Mouse (Mus musculus): ENCODE measurements around the gene Xxylt1.

DNA sequence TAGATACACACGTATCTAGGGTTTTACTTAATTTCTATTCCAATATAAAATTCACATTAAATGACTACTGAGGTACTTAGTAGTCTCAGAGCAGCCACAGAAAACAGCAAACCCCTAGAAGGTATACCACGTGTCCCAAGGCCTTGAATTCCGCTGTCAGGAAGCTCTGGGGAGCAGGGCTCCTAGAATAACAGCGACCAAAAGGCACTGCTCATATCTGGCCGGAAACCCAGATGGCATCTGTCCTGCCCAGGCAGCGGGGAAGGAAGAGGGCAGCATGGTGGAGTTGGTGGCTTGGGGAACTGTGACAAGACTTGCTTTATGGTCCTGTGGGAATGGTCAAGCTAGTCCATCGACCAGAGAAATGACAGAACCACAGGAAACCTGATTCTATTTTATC is 86.9 kb downstream of the Xxylt1 start:
- TF ChIP-seq ZNF384 (IDR thresholded peaks at IDR 0.05; ENCODE audit: low read depth, low read length) (no peak), MAFK (IDR thresholded peaks at IDR 0.05; ENCODE audit: insufficient read depth, low read depth, low read length) (no peak), HCFC1 (IDR thresholded peaks at IDR 0.05; ENCODE audit: borderline replicate concordance, insufficient read depth, low read length) (no peak)
